Mouse (Mus musculus): ENCODE measurements around the gene Dock1.

DNA sequence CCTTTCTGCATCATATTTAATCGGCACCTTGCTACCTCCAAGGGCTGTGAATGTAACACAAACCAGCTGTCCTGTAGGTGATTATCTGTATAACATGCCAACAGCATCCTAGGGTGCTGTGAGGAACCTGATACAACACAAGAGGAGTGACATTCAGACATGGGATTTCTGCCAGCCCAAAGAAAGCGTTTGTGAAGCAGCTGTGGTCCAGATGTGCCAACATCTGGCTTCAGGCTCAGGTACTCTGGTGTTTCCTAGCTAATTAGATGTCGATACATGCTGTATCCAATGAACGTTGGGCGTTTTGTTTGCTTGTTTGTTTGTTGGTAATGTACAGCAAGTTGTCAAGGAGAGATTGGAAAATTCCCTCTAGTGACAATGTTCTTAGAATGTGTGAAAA, 487.1 kb downstream of the Dock1 start:
- TF ChIP-seq NRF1 (IDR thresholded peaks at IDR 0.05; ENCODE audit: low read depth, low read length) (no peak), TCF12 (IDR thresholded peaks at IDR 0.05; ENCODE audit: low read depth, low read length) (no peak), EP300 (IDR thresholded peaks at IDR 0.05; ENCODE audit: low read length) (no peak), POLR2A (IDR thresholded peaks at IDR 0.05; ENCODE audit: low read depth, low read length) (no peak), MAFK (IDR thresholded peaks at IDR 0.05; ENCODE audit: insufficient replicate concordance, low read length) (no peak), JUND (conservative IDR thresholded peaks at IDR 0.05; ENCODE audit: low read depth, low read length) (no peak), CTCF (conservative IDR thresholded peaks at IDR 0.05 in 1 of 2, IDR thresholded peaks at IDR 0.05 in 1 of 2; ENCODE audit: low read depth in 2 of 2, low read length in 2 of 2) (no peak), ELF1 (IDR thresholded peaks at IDR 0.05; ENCODE audit: low read depth, low read length) (no peak), MAX (IDR thresholded peaks at IDR 0.05; ENCODE audit: low read length) (no peak), RAD21 (IDR thresholded peaks at IDR 0.05; ENCODE audit: low read depth, low read length) (no peak), USF2 (conservative IDR thresholded peaks at IDR 0.05; ENCODE audit: low read depth, low read length) (no peak)

Data from CH12.LX (cell line).